Mouse (Mus musculus) cerebellum, adult 9-10 months (tissue): ENCODE data around the gene Exosc9.
"Not testable (repeated sequence)": the region's sequence is repeated elsewhere in the genome, so short reads cannot be mapped to it uniquely, and the experiment has no call there.

Source experiments
- DNase-seq: peaks from one replicate; pipeline ENCODE4 v3.0.0; 2022

Exosc9 gene

GRCm38 (mm10) chr3:36557601-36558000 lies 5.2 kb downstream of the Exosc9 start:
- DNase-seq = no peak

- DNase-seq = no peak
These were observed 7.2 kb downstream of the Exosc9 start for GRCm38 (mm10) chr3:36559606-36560005.

GRCm38 (mm10) chr3:36563666-36564065 lies 11.3 kb downstream of the Exosc9 start:
- no peak for DNase-seq

- no peak for DNase-seq
These were observed 17.4 kb downstream of the Exosc9 start for GRCm38 (mm10) chr3:36569836-36570235.

GRCm38 (mm10) chr3:36571361-36571826 lies 19.0 kb downstream of the Exosc9 start:
- DNase-seq = no peak

- peak; percentile 98 for DNase-seq
These were observed 19.5 kb downstream of the Exosc9 start, which contains the start of gene Ccna2 for GRCm38 (mm10) chr3:36571827-36572378. Gene Ccna2 (minus strand): TSS chr3:36572150.

GRCm38 (mm10) chr3:36598811-36599210 lies 46.4 kb downstream of the Exosc9 start:
- no peak for DNase-seq

GRCm38 (mm10) chr3:36599773-36600172 lies 47.4 kb downstream of the Exosc9 start:
- not testable (repeated sequence) for DNase-seq

GRCm38 (mm10) chr3:36605894-36606783 lies 53.7 kb downstream of the Exosc9 start:
- no peak for DNase-seq

- DNase-seq = no peak
These were observed 60.3 kb downstream of the Exosc9 start for GRCm38 (mm10) chr3:36612687-36613086.

GRCm38 (mm10) chr3:36613202-36613907 lies 60.9 kb downstream of the Exosc9 start, which contains the start of gene Bbs7:
Gene Bbs7 (minus strand): TSS chr3:36613477.
- peak; percentile 92 for DNase-seq

- DNase-seq = peak; percentile 48
These were observed 61.5 kb downstream of the Exosc9 start for GRCm38 (mm10) chr3:36613908-36614255.
